Mouse (Mus musculus): ENCODE measurements around the gene Ankrd27. TPM values are rescaled to one million over a fixed set of nuclear protein-coding genes. Genes with fewer than 3 reads are reported as not detected.

The Ankrd27 gene
- polyA plus RNA-seq (2014; fragmentation: Illumina TruSeq; extraction: RNeasy Lipid Tissue Mini Kit (QIAGEN cat#74804); ENCODE audit: low replicate concordance) = 4.5 TPM

DNA sequence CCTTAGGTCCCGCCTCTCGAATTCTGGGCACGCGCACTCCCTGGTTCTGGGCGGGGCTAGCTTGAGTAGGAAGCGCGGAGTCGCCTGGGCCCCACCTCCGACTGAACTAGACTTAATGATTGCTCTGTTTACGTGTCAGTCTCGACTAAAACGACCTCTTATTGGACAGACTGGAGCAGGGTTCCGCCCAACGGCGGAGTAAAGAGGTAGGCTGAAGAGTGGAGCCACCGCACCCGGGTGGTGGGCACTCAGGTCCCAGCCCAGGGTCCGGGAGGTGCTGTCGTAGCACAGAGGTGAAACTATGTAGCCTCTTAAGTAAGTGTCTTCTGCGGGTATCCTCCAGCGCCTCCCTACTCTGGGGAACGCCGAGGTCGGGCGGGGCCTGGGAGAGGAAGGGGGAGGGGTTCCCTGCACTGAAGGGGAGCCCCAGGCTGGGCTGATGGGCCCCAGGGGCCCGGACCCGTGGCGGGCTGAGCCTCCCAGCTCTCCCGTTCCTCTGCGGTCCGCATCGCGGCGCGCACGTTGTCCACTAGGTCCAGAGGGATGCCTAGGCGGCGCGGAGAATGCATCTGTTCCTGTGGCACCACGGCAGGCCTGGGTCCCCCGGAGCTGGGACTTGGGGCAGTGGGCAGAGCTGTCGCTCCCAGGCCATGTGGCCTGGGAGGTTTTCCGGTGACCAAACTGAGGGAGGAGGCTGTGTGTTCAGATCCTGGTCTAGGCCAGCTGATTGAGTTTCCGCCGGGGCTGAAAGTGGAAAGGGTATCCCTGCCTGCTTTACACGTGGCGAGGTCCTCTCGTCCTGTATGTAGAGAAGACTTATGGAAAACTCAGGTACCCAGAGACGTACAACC is at the start of gene Ankrd27:
TSS of gene Ankrd27 (plus strand) at position 190 of the 851 bp plus-strand sequence.

GRCm38 (mm10) chr7:35537562-35537961 is 48.5 kb upstream of the Ankrd27 start, which contains the start of gene Tdrd12:
Gene Tdrd12 (minus strand): TSS chr7:35537745.

DNA sequence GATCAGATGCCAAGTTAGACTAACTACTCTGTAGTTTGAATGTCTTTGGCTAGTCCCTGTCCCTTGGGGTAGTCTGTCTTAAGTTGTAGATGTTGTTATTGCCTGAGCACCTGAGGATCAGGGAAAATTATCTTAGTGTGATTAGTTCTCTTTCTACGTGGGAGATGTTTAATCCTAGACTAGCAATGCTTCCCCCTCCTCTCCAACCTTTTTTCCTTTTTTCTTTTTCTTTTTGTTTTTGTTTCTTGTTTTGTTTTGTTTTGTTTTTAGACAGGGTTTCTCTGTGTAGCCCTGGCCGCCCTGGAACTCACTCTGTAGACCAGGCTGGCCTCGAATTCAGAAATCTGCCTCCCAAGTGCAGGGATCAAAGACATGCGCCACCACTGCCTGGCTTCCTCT is 29.8 kb upstream of the Ankrd27 start, which contains the start of gene Nudt19:
TSS of gene Nudt19 (minus strand) at position 100 of the 399 bp plus-strand sequence.

DNA sequence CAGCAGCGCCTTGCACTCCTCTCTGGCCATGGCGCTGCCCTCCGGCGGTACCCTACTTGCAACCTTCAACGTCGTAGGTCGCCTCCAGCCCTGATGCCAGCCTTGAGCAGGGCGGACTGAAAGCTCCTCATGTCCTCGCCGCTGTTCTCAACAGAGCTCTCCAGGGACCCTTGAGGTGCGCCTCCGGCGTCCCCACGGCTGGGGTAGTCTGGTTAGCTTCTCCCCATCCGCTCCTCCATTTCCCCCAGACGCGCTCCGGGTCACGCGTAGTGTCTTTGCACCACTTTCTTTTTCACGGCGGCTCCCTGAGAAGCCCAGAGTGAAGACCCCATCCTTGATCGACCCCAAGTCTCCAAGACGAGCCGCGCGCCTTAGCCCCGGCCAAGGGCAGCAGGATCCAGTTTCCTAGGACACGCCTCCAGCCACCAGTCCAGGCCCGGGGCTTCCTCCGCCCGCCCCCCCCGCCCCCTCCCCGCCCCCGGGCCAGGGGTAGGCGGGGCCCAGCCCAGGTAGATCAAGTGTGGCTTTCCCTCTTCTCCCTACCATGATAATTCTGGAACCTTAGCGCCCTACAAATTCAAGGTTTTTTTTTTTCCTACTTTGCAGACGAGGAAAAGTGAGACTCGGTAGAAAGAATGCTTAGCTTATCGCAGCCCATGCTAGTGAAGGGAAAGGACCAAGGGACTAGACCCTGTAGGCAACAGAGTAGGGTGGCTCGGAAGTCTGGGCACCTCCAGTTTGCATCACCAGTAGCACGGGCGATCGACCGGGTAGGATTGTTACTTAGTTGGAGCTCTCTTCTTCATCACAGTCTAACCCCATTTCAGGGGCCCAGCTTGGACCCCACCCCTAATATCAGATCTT is 621 bp upstream of the Ankrd27 start, which contains the start of gene Rgs9bp:
TSS of gene Rgs9bp (minus strand) at position 392 of the 864 bp plus-strand sequence.

GRCm38 (mm10) chr7:35647101-35647698 is 61.2 kb downstream of the Ankrd27 start, which contains the start of gene Pdcd5:
Gene Pdcd5 (minus strand): TSS chr7:35647521.

Other genes with a start within 250 kb of the Ankrd27 start
- gene Faap24, start 189.4 kb upstream of the Ankrd27 start, polyA plus RNA-seq (2014; fragmentation: Illumina TruSeq; extraction: RNeasy Lipid Tissue Mini Kit (QIAGEN cat#74804); ENCODE audit: low replicate concordance) = 2.5 TPM
- 4.2 TPM for gene Cep89, start 189.2 kb upstream of the Ankrd27 start, polyA plus RNA-seq (2014; fragmentation: Illumina TruSeq; extraction: RNeasy Lipid Tissue Mini Kit (QIAGEN cat#74804); ENCODE audit: low replicate concordance)
- gene Slc7a9, start 137.4 kb upstream of the Ankrd27 start, polyA plus RNA-seq (2014; fragmentation: Illumina TruSeq; extraction: RNeasy Lipid Tissue Mini Kit (QIAGEN cat#74804); ENCODE audit: low replicate concordance) = 54.2 TPM
- gene Tdrd12, start 48.5 kb upstream of the Ankrd27 start, polyA plus RNA-seq (2014; fragmentation: Illumina TruSeq; extraction: RNeasy Lipid Tissue Mini Kit (QIAGEN cat#74804); ENCODE audit: low replicate concordance) = 0.78 TPM
- 270 TPM for gene Nudt19, start 29.9 kb upstream of the Ankrd27 start, polyA plus RNA-seq (2014; fragmentation: Illumina TruSeq; extraction: RNeasy Lipid Tissue Mini Kit (QIAGEN cat#74804); ENCODE audit: low replicate concordance)
- not detected for gene Rgs9bp, start 662 bp upstream of the Ankrd27 start, polyA plus RNA-seq (2014; fragmentation: Illumina TruSeq; extraction: RNeasy Lipid Tissue Mini Kit (QIAGEN cat#74804); ENCODE audit: low replicate concordance)
- 199 TPM for gene Pdcd5, start 61.3 kb downstream of the Ankrd27 start, polyA plus RNA-seq (2014; fragmentation: Illumina TruSeq; extraction: RNeasy Lipid Tissue Mini Kit (QIAGEN cat#74804); ENCODE audit: low replicate concordance)
- 3.2 TPM for gene Dpy19l3, start 168.2 kb downstream of the Ankrd27 start, polyA plus RNA-seq (2014; fragmentation: Illumina TruSeq; extraction: RNeasy Lipid Tissue Mini Kit (QIAGEN cat#74804); ENCODE audit: low replicate concordance)
- 5.3 TPM for gene Zfp507, start 216.8 kb downstream of the Ankrd27 start, polyA plus RNA-seq (2014; fragmentation: Illumina TruSeq; extraction: RNeasy Lipid Tissue Mini Kit (QIAGEN cat#74804); ENCODE audit: low replicate concordance)

All from small intestine, adult 10 weeks (tissue).